Mouse (Mus musculus) neural tube, embryonic 12.5 days (tissue): Measurements from ENCODE around the gene Rassf7. TPM values are rescaled to one million over a fixed set of nuclear protein-coding genes. Genes with fewer than 3 reads are reported as not detected.
A peak's percentile ranks its signal among the peaks of the same experiment; 100 is the strongest.

Experiments used
- ATAC-seq: fragments of 200-750 bp; cut with Nextera tagmentation; 2 replicates; pipeline ENCODE4 v1.8.0; 2017; ENCODE audit warnings: low read depth, mild to moderate bottlenecking, moderate TSS enrichment, moderate library complexity; ENCODE audit not compliant: low FRiP score
- H3K27ac ChIP-seq: fragments of 300-500 bp; sonication (generic); 2 replicates; pipeline ENCODE4 v1.5.1; 2016
- H3K27me3 ChIP-seq: fragments of 300-500 bp; sonication (generic); replicated peaks from 2 replicates; pipeline ENCODE4 v1.6.1; 2016; ENCODE audit warnings: mild to moderate bottlenecking
- H3K36me3 ChIP-seq: fragments of 300-500 bp; sonication (generic); 2 replicates; pipeline ENCODE4 v1.6.1; 2016; ENCODE audit warnings: mild to moderate bottlenecking
- H3K4me1 ChIP-seq: fragments of 300-500 bp; sonication (generic); 2 replicates; pipeline ENCODE4 v1.6.1; 2016
- H3K4me2 ChIP-seq: fragments of 300-500 bp; sonication (generic); replicated peaks from 2 replicates; pipeline ENCODE4 v1.6.1; 2016; ENCODE audit warnings: mild to moderate bottlenecking
- H3K4me3 ChIP-seq: fragments of 300-500 bp; sonication (generic); 2 replicates; pipeline ENCODE4 v1.5.1; 2016
- H3K9ac ChIP-seq: fragments of 300-500 bp; sonication (generic); 2 replicates; pipeline ENCODE4 v1.6.1; 2016; ENCODE audit warnings: mild to moderate bottlenecking
- H3K9me3 ChIP-seq: fragments of 300-500 bp; sonication (generic); 2 replicates; pipeline ENCODE4 v1.6.1; 2016; ENCODE audit warnings: mild to moderate bottlenecking
- WGBS: fragments of 180-500 bp; shearing (Covaris S2); methylation state at CpG from one replicate; pipeline ENCODE4 v1.1.7; 2016; 5-methylcytosine and 5-hydroxymethylcytosine counted together
- polyA plus RNA-seq: library from polyadenylated mRNA; unstranded; fragments of >200 nt; fragmentation: Nextera tagmentation; extraction: Ambion mirVana; gene quantifications from 2 replicates; pipeline ENCODE4 v1.2.1, GENCODE M21; 2016

The Rassf7 gene
- polyA plus RNA-seq, 1 experiment from 2014 or later = 38.7 TPM

DNA sequence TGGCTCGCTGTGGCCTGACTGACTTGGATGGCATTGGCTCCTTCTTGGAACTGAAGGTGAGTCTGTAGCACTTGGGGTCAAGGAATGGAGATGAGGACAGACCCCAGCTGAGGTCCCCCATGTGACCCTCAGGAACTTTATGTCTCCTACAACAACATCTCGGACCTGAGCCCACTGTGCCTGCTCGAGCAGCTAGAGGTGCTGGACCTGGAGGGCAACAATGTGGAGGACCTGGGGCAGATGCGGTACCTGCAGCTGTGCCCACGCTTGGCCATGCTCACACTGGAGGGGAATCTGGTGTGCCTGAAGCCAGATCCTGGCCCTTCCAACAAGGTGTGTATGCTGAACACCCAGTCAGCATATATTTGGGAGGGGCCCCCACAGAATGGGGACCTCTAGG lies 10.2 kb upstream of the Rassf7 start:
- Histone ChIP-seq H3K9me3 (no peaks in the 10 kb centered on the region), H3K36me3 (no peaks in the 10 kb centered on the region), H3K4me2 (no peak overlapping the region), H3K9ac (no peak overlapping the region), H3K27ac (no peak overlapping the region), H3K4me1 (no peaks in the 10 kb centered on the region), H3K4me3 (no peak overlapping the region), H3K27me3 (no peaks in the 10 kb centered on the region)
- no peak for ATAC-seq
- 90% methylated on average over 5 of the region's 5 CpGs for WGBS

DNA sequence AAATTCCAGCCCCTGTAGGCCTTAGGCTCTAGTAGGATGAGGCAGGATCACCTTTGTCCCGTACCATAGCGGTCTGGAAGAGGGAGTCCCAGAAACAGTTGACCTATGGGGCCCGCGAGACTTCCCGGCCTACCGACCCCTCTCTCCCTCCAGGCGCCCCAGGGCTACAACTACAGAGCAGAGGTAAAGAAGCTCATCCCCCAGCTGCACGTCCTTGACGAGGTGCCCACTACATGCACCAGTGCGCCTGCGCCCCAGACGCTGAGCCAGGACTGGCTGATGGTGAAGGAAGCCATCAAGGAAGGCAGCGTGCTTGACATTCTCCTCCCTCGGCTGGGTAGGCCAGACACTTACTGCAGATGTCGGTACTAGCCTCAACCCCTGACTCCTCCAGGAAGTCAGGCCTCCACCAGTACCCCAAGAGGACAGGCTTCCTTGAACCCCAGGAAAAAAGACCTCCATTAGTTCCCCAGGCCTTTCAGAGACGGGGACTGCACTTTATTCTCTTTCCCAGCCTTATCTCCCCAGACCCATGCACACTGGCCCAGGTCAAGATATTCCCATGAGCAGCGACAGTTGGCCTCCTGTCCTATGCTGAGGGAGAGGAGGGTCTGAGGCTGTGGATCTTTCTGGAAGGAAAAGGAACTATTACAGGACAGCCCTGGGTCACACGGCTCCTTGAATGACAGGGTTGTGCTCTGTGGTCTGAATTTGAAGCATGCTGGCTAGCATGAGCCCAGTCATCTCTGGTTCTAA lies 9.3 kb upstream of the Rassf7 start:
- Histone ChIP-seq H3K4me2 (no peak overlapping the region), H3K9me3 (no peaks in the 10 kb centered on the region), H3K4me1 (no peaks in the 10 kb centered on the region), H3K27ac (no peak overlapping the region), H3K27me3 (no peaks in the 10 kb centered on the region), H3K9ac (no peak overlapping the region), H3K36me3 (no peaks in the 10 kb centered on the region), H3K4me3 (no peak overlapping the region)
- WGBS = 93% methylated on average over 18 of the region's 18 CpGs
- no peak for ATAC-seq

- ATAC-seq = no peak
- Histone ChIP-seq H3K4me1 (peaks cover 7% of the 10 kb centered on the region; the same call in 1 of the 2 replicates), H3K9ac (no peak overlapping the region), H3K4me3 (no peak overlapping the region), H3K27ac (no peak overlapping the region), H3K36me3 (no peaks in the 10 kb centered on the region), H3K4me2 (no peak overlapping the region), H3K27me3 (no peaks in the 10 kb centered on the region), H3K9me3 (no peaks in the 10 kb centered on the region)
- 85% methylated on average over 3 of the region's 3 CpGs for WGBS
Observed at GRCm38 (mm10) chr7:141209526-141209925, 6.1 kb upstream of the Rassf7 start.

DNA sequence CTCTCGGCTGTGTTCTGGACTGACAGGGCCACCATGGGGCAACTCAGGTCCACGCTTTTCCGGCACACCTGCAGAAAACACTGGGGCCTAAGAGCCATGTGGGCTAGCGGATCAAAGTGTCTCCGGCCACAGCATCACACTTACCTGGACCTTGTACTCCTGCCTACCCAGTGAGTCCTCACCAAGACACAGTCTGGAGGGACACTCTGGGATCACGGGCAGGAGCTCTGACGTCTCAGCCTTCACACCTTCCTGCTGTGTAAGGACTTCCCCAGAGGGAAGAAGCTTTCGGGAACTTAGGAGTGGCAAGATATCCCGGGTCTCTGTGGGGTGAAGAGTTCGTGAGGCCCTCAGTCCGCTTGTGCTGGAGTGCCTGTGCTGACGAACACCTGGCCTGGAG lies 5.5 kb upstream of the Rassf7 start:
- H3K4me2 ChIP-seq = no peak overlapping the region
- no peak overlapping the region for H3K4me3 ChIP-seq
- no peaks in the 10 kb centered on the region for H3K27me3 ChIP-seq
- H3K36me3 ChIP-seq = no peaks in the 10 kb centered on the region
- H3K9ac ChIP-seq = no peak overlapping the region
- H3K9me3 ChIP-seq = no peaks in the 10 kb centered on the region
- no peak overlapping the region for H3K27ac ChIP-seq
- peaks cover 13% of the 10 kb centered on the region for H3K4me1 ChIP-seq
- no peak for ATAC-seq
- 88% methylated on average over 12 of the region's 12 CpGs for WGBS

DNA sequence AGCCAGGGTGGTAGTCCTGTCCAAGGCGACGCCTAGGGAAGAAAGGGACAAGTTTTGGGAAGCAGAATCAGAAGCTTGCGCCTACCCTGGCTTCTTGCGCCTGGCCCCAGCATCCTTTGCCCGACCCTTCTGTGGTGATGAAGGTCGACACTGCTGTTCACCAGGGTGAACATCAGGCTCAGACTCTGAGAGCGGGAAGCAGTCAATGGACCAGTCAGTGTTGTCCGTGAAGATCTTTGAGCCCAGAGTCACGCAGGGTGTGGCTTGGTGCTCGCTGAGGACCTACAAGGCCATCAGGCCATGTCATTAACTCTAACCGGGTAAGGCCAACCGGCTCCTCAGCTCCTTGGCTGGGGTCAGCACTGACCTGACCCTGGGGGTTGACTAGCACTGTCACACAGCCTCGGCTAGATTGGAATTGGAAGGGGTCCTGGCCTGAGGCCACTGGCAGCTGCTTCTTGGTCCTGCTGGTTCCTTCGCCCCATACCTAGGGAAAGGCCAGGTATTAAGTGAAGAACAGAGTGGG lies 5.0 kb upstream of the Rassf7 start:
- no peaks in the 10 kb centered on the region for H3K27me3 ChIP-seq
- H3K4me1 ChIP-seq = peaks cover 14% of the 10 kb centered on the region
- H3K9me3 ChIP-seq = no peaks in the 10 kb centered on the region
- H3K4me3 ChIP-seq = no peak overlapping the region
- WGBS = 90% methylated on average over 14 of the region's 14 CpGs
- H3K4me2 ChIP-seq = no peak overlapping the region
- H3K27ac ChIP-seq = no peak overlapping the region
- ATAC-seq = no peak
- no peaks in the 10 kb centered on the region for H3K36me3 ChIP-seq
- H3K9ac ChIP-seq = no peak overlapping the region

- H3K27ac ChIP-seq = no peak overlapping the region
- no peaks in the 10 kb centered on the region for H3K27me3 ChIP-seq
- no peak overlapping the region for H3K9ac ChIP-seq
- no peaks in the 10 kb centered on the region for H3K9me3 ChIP-seq
- H3K4me3 ChIP-seq = no peak overlapping the region
- peaks cover 11% of the 10 kb centered on the region for H3K36me3 ChIP-seq
- ATAC-seq = no peak
- peaks cover 32% of the 10 kb centered on the region for H3K4me1 ChIP-seq
- H3K4me2 ChIP-seq = no peak overlapping the region
- WGBS = 85% methylated on average over 3 of the region's 3 CpGs
Observed at GRCm38 (mm10) chr7:141213133-141213532, 2.5 kb upstream of the Rassf7 start.

GRCm38 (mm10) chr7:141213605-141214235 lies 1.9 kb upstream of the Rassf7 start, which contains the start of gene Lmntd2:
Lmntd2 (minus strand) TSS chr7:141214080.
- H3K4me3 ChIP-seq = peak within 1 kb of the TSS; percentile 76
- H3K4me1 ChIP-seq = peaks cover 32% of the 10 kb centered on the region
- no peaks in the 10 kb centered on the region for H3K9me3 ChIP-seq
- WGBS = 95% methylated on average over 11 of the region's 11 CpGs
- peaks cover 17% of the 10 kb centered on the region for H3K36me3 ChIP-seq
- peak within 1 kb of the TSS; percentile 95 for H3K4me2 ChIP-seq
- no peaks in the 10 kb centered on the region for H3K27me3 ChIP-seq
- ATAC-seq = no peak
- H3K9ac ChIP-seq = peak within 1 kb of the TSS; percentile 71
- H3K27ac ChIP-seq = peak within 1 kb of the TSS; percentile 89

GRCm38 (mm10) chr7:141214310-141214709 lies 1.4 kb upstream of the Rassf7 start:
- Histone ChIP-seq H3K27ac (no peak overlapping the region; the same call in 1 of the 2 replicates), H3K9me3 (no peaks in the 10 kb centered on the region), H3K36me3 (peaks cover 17% of the 10 kb centered on the region), H3K27me3 (no peaks in the 10 kb centered on the region), H3K4me3 (no peak overlapping the region), H3K4me2 (peak overlapping the region; percentile 95), H3K9ac (no peak overlapping the region), H3K4me1 (peaks cover 32% of the 10 kb centered on the region)
- WGBS = 72% methylated on average over 3 of the region's 3 CpGs
- no peak for ATAC-seq

DNA sequence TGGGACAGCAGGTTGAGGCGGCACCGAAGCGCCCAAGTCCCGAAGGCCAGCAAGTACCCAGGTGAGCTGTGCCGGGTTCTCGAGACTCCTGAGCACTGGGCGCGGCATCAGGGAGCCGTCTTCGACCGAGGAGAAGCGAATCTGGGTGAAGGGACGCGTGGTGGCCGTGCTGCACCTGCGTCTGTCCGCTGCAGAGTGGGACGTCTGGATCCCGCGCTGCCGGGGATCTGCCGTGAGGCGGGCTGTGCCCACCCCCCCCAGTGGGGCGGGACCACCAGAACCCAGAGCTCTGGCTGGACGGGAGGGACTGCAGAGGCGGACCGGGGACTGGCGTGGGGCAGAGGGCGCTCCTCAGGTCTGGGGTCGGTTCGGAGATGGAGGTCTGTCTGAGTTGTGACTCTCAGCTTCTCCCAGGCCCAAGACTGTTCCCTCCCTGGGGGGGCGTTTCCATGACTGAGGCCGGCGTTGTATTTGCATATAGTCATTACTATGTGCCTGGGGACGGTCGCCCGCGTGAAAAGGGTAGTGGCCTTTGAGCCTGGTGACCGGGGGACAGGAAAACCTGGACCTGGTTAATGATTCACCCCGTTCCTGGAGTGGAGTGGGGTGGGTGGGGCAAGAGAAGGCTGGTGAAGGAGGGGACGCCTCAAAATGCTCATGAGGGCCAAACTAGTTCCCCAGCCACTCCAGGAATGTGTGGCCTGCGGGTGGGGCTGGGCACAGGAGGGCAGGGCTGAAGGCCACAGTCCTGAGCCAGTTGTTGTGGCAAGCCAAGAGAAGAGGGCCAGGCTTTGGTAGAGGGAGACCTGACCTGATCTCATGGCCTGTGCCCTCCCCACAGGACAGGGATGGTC lies 447 bp downstream of the Rassf7 start:
- H3K9ac ChIP-seq = peak overlapping the region; percentile 71
- H3K27me3 ChIP-seq = no peaks in the 10 kb centered on the region
- peak; percentile 69 for ATAC-seq
- H3K4me1 ChIP-seq = peaks cover 37% of the 10 kb centered on the region
- H3K4me2 ChIP-seq = peak overlapping the region; percentile 95
- no peaks in the 10 kb centered on the region for H3K9me3 ChIP-seq
- H3K4me3 ChIP-seq = peak overlapping the region; percentile 76
- under 1% methylated on average over 42 of the region's 42 CpGs for WGBS
- H3K27ac ChIP-seq = peak overlapping the region; percentile 53; the same call in 1 of the 2 replicates
- peaks cover 17% of the 10 kb centered on the region for H3K36me3 ChIP-seq

DNA sequence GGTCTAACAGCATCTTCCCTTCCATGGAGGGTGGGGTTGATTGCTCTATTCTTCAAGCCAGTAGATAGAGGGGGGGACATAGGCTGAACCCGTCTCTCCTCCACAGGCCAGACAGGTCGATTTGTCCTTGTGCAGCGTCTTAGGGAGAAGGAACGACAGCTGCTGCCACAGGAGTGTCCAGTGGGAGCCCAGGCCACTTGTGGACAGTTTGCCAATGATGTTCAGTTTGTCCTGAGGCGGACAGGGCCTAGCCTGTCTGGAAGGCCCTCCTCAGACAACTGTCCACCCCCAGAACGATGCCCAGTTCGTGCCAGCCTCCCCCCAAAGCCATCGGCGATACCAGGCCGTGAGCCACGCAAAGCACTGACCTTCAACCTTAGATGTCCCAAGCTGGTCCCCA lies 1.2 kb downstream of the Rassf7 start:
- 93% methylated on average over 11 of the region's 11 CpGs for WGBS
- H3K27ac ChIP-seq = no peak overlapping the region
- H3K4me1 ChIP-seq = peaks cover 41% of the 10 kb centered on the region
- no peaks in the 10 kb centered on the region for H3K27me3 ChIP-seq
- no peak overlapping the region; the same call in 1 of the 2 replicates for H3K4me3 ChIP-seq
- no peaks in the 10 kb centered on the region for H3K9me3 ChIP-seq
- ATAC-seq = no peak
- H3K4me2 ChIP-seq = peak overlapping the region; percentile 95
- H3K36me3 ChIP-seq = peaks cover 17% of the 10 kb centered on the region
- peak overlapping the region; percentile 71; the same call in 1 of the 2 replicates for H3K9ac ChIP-seq

DNA sequence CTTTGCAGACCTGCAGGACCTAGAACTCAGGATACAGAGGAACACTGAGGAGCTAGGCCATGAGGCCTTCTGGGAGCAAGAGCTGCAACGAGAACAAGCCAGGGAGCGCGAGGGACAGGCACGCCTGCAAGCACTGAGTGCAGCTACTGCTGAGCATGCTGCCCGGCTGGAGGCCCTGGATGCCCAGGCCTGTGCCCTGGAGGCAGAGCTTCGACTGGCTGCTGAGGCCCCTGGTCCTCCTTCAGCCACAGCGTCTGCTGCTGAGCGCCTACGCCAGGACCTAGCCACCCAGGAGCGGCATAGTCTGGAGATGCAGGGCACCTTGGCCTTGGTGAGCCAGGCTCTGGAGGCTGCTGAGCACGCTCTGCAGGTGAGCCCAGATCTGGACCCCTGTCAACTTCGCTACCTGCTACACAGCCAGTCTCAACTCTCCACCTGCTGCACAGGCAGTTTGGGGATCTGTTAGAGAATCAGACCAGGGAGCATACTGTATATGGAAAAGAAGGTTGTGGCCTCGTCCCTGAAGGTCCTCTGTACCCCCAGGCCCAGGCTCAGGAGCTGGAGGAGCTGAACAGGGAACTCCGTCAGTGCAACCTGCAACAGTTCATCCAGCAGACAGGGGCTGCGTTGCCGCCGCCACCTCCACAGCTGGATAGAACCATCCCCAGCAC lies 1.8 kb downstream of the Rassf7 start:
- H3K9me3 ChIP-seq = no peaks in the 10 kb centered on the region
- H3K4me3 ChIP-seq = no peak overlapping the region
- H3K27ac ChIP-seq = no peak overlapping the region
- H3K36me3 ChIP-seq = peaks cover 17% of the 10 kb centered on the region
- no peaks in the 10 kb centered on the region for H3K27me3 ChIP-seq
- peak overlapping the region; percentile 95 for H3K4me2 ChIP-seq
- peaks cover 47% of the 10 kb centered on the region for H3K4me1 ChIP-seq
- WGBS = 93% methylated on average over 17 of the region's 17 CpGs
- H3K9ac ChIP-seq = no peak overlapping the region; the same call in 1 of the 2 replicates
- no peak for ATAC-seq
